Mouse (Mus musculus) limb, embryonic 15.5 days (tissue): ENCODE data around the gene Tspan5. TPM values are rescaled to one million over a fixed set of nuclear protein-coding genes. Genes with fewer than 3 reads are reported as not detected.
A peak's percentile ranks its signal among the peaks of the same experiment; 100 is the strongest.

Experiments used
- ATAC-seq: fragments of 200-750 bp; cut with Nextera tagmentation; 2 replicates; pipeline ENCODE4 v1.8.0; 2017; ENCODE audit warnings: low read depth, moderate TSS enrichment; ENCODE audit not compliant: insufficient number of reproducible peaks, low FRiP score, low TSS enrichment
- H3K27ac ChIP-seq: fragments of 300-500 bp; sonication (generic); 2 replicates; pipeline ENCODE4 v1.5.1; 2015; ENCODE audit warnings: moderate library complexity, mild to moderate bottlenecking, inconsistent platforms
- H3K27me3 ChIP-seq: fragments of 300-500 bp; sonication (generic); 2 replicates; pipeline ENCODE4 v1.6.1; 2015; ENCODE audit warnings: inconsistent platforms
- H3K36me3 ChIP-seq: fragments of 300-500 bp; sonication (generic); 2 replicates; pipeline ENCODE4 v1.6.1; 2015; ENCODE audit warnings: inconsistent platforms
- H3K4me1 ChIP-seq: fragments of 300-500 bp; sonication (generic); 2 replicates; pipeline ENCODE4 v1.6.1; 2015; ENCODE audit warnings: inconsistent platforms
- H3K4me2 ChIP-seq: fragments of 300-500 bp; sonication (generic); 2 replicates; pipeline ENCODE4 v1.6.1; 2015; ENCODE audit warnings: mild to moderate bottlenecking, inconsistent platforms
- H3K4me3 ChIP-seq: fragments of 300-500 bp; sonication (generic); 2 replicates; pipeline ENCODE4 v1.5.1; 2015; ENCODE audit warnings: mild to moderate bottlenecking, inconsistent platforms
- H3K9ac ChIP-seq: fragments of 300-500 bp; sonication (generic); 2 replicates; pipeline ENCODE4 v1.6.1; 2015; ENCODE audit warnings: inconsistent platforms
- H3K9me3 ChIP-seq: fragments of 300-500 bp; sonication (generic); 2 replicates; pipeline ENCODE4 v1.6.1; 2016; ENCODE audit warnings: inconsistent platforms
- WGBS: fragments of 180-500 bp; shearing (Covaris S2); methylation state at CpG from one replicate; pipeline ENCODE4 v1.1.7; 2015; 5-methylcytosine and 5-hydroxymethylcytosine counted together
- polyA plus RNA-seq: library from polyadenylated mRNA; unstranded; fragments of >200 nt; fragmentation: Nextera tagmentation; extraction: Ambion mirVana; gene quantifications from 2 replicates; pipeline ENCODE4 v1.2.1, GENCODE M21; 2015

Gene Tspan5
- polyA plus RNA-seq, 1 experiment from 2014 or later: 44.7 TPM

DNA sequence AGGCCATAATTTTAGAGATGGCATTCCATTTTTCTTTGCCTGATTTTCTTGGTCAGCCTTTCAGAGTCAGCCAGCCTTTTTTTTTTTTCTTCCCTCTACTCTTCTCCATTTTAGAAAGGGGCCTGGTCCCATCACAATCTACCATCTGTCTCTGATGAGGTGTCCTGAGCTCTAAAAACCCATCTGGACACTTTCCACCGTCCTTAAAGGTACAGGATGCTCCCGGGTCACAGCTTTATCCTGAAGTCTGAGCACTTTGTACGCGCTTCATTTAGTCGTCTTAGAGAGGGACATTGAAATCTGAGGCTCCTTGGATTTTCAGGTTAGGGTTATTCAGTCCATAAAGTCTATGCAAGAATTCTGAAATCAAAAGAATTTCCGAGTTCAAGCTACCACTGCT lies 77.9 kb downstream of the Tspan5 start:
- Histone ChIP-seq H3K27me3 (no peaks in the 10 kb centered on the region), H3K9me3 (no peaks in the 10 kb centered on the region), H3K27ac (no peak overlapping the region), H3K4me2 (no peak overlapping the region), H3K4me3 (no peak overlapping the region), H3K4me1 (peaks cover 17% of the 10 kb centered on the region), H3K9ac (no peak overlapping the region), H3K36me3 (no peaks in the 10 kb centered on the region)
- WGBS: 71% methylated on average over 6 of the region's 6 CpGs
- ATAC-seq: no peak

DNA sequence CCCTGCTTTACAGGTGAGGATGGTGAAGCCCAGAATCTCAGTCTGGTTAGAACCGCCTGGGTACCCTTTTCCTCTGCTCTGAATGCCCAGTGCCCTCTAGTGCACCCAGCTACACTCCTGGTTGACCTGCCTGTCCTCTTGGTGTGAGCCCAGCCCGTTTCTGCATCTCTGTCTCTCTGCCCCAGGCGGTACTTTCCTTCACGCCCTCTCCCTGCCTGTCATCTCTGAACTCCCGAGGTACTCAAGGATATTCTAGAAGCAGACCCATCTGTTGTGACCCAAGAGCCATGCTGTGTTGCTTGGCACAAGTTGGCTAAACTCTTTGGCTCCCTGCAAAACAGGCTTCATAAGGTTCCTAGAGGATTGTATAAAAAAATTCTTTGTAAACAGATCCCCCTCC lies 78.3 kb downstream of the Tspan5 start:
- H3K4me2 ChIP-seq: no peak overlapping the region
- peaks cover 14% of the 10 kb centered on the region for H3K4me1 ChIP-seq

DNA sequence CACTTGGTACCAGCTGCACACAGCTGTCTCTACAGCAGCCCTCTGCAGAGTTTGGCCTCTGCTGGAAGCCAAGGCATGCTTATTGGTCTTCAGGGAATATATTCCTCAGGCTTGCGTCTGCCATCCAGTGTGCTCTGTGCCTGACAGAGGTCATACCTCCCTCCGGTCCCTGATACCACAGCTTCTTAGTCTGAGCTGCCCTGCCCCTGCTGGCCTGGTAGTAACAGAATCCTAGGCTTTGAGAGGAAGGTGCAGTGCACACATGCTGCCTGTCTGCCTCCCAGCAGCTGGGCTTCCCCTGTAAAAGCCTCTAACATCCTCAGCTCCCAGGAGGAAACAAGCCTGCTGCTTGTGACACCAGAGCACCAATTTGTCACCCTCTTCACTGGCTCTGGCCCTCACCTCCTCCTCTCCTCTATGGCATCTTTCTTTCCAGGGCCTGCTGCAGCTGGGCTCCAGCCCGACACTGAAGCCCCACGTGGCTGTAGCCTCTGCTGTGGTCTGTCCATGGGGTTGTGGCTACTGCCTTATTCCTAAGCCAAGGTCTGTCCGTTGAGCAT lies 80.0 kb downstream of the Tspan5 start:
- Histone ChIP-seq H3K4me3 (no peak overlapping the region), H3K9ac (no peak overlapping the region), H3K9me3 (no peaks in the 10 kb centered on the region), H3K4me1 (peaks cover 12% of the 10 kb centered on the region), H3K4me2 (no peak overlapping the region), H3K27ac (0 out of 2 replicates have a peak overlapping the region, but pooled peaks have one; percentile 27), H3K27me3 (no peaks in the 10 kb centered on the region), H3K36me3 (no peaks in the 10 kb centered on the region)
- ATAC-seq: peak; percentile 53
- WGBS: 34% methylated on average over 5 of the region's 5 CpGs

More for the DNA sequence above, 78.3 kb downstream of the Tspan5 start:
- Histone ChIP-seq H3K36me3 (no peaks in the 10 kb centered on the region), H3K27ac (no peak overlapping the region), H3K27me3 (no peaks in the 10 kb centered on the region), H3K4me3 (no peak overlapping the region), H3K9me3 (no peaks in the 10 kb centered on the region), H3K9ac (no peak overlapping the region)
- ATAC-seq: no peak
- WGBS: 66% methylated on average over 5 of the region's 5 CpGs

DNA sequence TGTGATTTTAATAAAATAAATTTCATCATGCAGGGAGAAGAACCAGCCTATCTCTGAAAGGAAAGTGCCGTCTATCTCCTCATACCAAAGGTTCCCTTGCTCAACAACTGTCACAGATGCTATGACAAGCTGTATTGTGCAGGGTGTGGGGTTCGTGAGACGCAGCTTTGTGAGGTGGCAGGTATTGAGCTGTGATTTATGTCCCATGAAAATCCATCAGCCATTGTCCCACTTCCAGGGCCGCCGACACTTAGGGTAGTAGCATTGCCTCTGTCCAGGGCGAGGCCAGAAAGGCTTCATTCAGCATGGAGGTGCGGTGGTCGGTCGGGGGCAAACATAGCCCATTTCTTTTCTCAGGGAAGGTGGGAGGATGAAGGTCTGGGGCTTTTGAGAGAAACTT lies 81.9 kb downstream of the Tspan5 start:
- no peaks in the 10 kb centered on the region for H3K9me3 ChIP-seq
- no peak overlapping the region for H3K4me3 ChIP-seq
- H3K9ac ChIP-seq: no peak overlapping the region
- H3K4me1 ChIP-seq: peaks cover 12% of the 10 kb centered on the region
- H3K36me3 ChIP-seq: no peaks in the 10 kb centered on the region
- H3K4me2 ChIP-seq: no peak overlapping the region
- no peak overlapping the region for H3K27ac ChIP-seq
- ATAC-seq: no peak
- WGBS: 81% methylated on average over 9 of the region's 9 CpGs
- H3K27me3 ChIP-seq: no peaks in the 10 kb centered on the region

DNA sequence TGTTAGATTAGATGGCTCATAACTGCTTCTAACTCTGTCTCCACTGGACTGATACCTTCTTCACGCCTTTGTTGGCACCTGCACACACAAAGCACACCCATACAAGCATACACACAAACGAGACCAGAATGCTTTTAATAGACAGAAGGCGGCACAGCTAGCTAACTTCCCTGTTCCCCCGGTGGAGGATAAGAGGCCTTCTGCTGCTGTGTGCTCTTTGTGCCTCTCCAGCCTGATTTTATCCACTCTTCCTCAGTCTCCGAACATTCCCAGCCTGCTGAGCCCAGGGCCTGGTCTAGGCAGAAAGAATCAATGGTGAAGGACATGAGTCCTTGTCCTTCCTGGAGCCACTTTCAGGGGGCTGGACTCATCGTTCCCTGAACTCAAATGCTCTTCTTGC lies 83.3 kb downstream of the Tspan5 start:
- Histone ChIP-seq H3K36me3 (no peaks in the 10 kb centered on the region), H3K4me3 (no peak overlapping the region), H3K27ac (no peak overlapping the region), H3K4me1 (peaks cover 12% of the 10 kb centered on the region), H3K9me3 (no peaks in the 10 kb centered on the region), H3K9ac (no peak overlapping the region), H3K4me2 (no peak overlapping the region), H3K27me3 (no peaks in the 10 kb centered on the region)
- WGBS: 79% methylated on average over 6 of the region's 6 CpGs
- no peak for ATAC-seq

DNA sequence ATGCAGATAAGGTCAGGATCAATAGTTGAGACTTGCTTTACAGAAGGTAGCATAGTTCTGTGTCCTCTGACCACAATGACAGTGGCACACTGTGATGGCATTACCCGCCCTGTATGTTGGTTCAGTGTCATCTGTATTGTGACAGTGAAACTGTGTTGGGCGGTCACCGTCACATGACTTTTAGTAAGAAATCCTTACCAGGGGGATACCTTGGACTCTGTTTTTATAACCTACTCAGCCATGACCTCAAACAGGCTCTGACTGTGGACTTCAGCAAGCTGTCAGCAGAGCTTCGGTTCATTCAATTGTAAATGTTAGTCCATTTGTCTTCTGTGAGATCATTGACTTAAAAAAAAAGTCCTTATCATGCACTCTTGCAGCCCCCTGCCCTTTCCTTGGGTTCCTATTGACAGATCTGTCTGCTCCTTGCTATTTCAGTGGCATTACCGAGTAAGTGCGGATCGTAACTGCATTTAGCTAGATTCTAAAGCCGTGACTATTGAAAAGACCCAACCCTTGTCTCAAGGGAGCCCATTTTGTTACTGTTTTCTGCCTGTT lies 84.3 kb downstream of the Tspan5 start:
- H3K4me2 ChIP-seq: no peak overlapping the region
- H3K4me1 ChIP-seq: peaks cover 12% of the 10 kb centered on the region
- no peak overlapping the region for H3K4me3 ChIP-seq
- WGBS: 88% methylated on average over 8 of the region's 8 CpGs
- H3K9me3 ChIP-seq: no peaks in the 10 kb centered on the region
- no peaks in the 10 kb centered on the region for H3K36me3 ChIP-seq
- H3K27me3 ChIP-seq: no peaks in the 10 kb centered on the region
- no peak overlapping the region for H3K9ac ChIP-seq
- H3K27ac ChIP-seq: no peak overlapping the region
- ATAC-seq: no peak

DNA sequence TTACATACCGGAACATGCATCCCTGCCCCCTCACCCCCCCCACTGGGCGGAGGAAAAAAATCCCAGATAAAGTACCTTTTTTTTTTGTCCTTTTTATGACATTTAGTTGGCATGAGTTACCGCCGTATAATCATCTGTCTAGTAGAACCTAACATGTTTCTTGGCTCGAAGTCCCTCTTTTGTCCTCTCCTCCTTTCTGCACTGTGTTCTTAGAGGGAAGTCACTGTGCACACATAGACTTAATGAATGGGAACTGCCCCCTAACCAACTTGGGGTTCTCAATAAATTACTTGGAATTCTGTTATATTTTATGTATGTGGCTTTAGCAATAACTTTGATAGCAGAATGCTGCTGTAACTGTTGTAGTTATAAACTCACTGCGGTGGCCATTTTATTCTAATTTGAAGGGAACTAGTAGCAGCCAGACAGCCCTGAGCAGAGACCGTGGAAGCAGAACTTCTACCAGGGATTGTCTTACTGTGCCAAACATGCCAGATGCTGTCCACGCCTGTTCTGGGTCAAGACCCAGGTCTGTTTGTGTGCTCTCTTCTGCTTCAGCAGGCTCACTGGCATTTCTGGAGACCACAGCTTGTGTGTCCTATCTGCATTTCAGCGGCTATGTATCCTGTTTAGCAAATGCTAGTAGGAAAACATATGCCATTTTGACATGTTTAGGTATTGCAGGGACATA lies 91.0 kb downstream of the Tspan5 start:
- no peak for ATAC-seq
- Histone ChIP-seq H3K9ac (no peak overlapping the region), H3K4me3 (no peak overlapping the region), H3K9me3 (no peaks in the 10 kb centered on the region; the same call in 1 of the 2 replicates), H3K27me3 (no peaks in the 10 kb centered on the region), H3K36me3 (no peaks in the 10 kb centered on the region), H3K4me2 (no peak overlapping the region), H3K4me1 (peaks cover 15% of the 10 kb centered on the region), H3K27ac (no peak overlapping the region)
- WGBS: 56% methylated on average over 9 of the region's 9 CpGs

DNA sequence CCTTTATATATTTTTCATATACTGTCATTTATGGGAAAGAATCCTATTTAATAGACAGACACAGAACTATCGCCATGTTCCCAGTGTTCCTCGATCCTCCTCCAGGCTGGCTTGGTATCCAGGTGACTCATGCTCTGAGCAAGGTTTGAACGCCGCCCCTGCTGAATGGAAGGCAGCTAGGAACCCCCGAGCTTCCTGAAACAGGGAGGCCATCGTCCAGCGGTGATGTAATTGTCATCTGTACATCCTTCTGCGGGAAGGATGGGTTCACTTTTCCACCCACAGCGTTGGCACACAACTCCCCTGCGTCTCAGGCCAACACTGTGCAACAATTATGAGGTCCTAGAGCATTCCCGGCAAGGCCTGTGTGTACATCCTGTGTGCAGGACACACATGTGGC lies 92.2 kb downstream of the Tspan5 start:
- peaks cover 15% of the 10 kb centered on the region for H3K4me1 ChIP-seq
- 84% methylated on average over 11 of the region's 11 CpGs for WGBS
- ATAC-seq: no peak

DNA sequence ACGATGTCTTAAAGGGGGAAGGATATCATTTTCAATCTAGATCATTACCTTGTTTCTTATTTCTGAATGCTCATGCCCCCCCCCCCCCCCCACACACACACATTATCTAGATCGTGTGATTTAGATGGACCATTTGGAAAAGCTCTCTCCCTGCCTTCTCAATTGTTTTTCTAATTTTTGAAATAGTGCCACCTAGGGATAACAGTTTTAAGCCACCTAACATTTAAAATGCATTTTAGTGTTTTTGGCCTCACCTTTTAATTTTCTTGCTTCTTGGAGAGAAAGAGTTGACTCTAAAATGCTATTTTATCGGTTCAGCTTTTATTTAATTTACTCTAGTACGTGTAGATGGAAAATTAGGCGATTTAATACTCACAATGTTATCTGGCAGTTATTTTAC lies 94.9 kb downstream of the Tspan5 start:
- no peak overlapping the region for H3K27ac ChIP-seq
- no peaks in the 10 kb centered on the region; the same call in 1 of the 2 replicates for H3K9me3 ChIP-seq
- H3K9ac ChIP-seq: no peak overlapping the region
- H3K4me1 ChIP-seq: peaks cover 19% of the 10 kb centered on the region
- H3K27me3 ChIP-seq: no peaks in the 10 kb centered on the region
- WGBS: 58% methylated on average over 5 of the region's 5 CpGs
- no peak overlapping the region for H3K4me3 ChIP-seq
- no peaks in the 10 kb centered on the region for H3K36me3 ChIP-seq
- no peak overlapping the region for H3K4me2 ChIP-seq
- no peak for ATAC-seq

More for the DNA sequence above, 92.2 kb downstream of the Tspan5 start:
- H3K9ac ChIP-seq: no peak overlapping the region
- H3K4me2 ChIP-seq: no peak overlapping the region
- H3K4me3 ChIP-seq: no peak overlapping the region
- no peaks in the 10 kb centered on the region for H3K27me3 ChIP-seq
- H3K36me3 ChIP-seq: no peaks in the 10 kb centered on the region
- no peaks in the 10 kb centered on the region; the same call in 1 of the 2 replicates for H3K9me3 ChIP-seq
- H3K27ac ChIP-seq: no peak overlapping the region

DNA sequence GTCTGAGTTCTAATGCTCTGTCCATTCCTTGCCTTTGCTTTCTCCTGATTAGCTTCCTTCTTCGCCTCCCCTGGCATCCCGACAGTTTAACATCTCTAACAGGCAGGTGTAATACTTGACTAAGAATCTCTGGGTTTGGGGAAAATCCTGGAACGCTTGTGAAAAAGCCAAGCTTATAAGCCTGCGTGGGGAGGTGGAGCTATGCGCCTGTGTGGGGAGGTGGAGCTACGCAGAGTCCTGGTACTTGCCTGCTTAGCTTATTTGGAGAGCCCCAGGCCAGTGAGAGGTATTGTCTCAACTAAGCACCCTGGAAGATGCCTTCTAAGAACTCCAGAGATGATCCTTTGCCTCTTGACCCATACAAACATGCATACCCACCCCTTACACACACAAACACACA lies 95.7 kb downstream of the Tspan5 start:
- WGBS: 79% methylated on average over 6 of the region's 6 CpGs

DNA sequence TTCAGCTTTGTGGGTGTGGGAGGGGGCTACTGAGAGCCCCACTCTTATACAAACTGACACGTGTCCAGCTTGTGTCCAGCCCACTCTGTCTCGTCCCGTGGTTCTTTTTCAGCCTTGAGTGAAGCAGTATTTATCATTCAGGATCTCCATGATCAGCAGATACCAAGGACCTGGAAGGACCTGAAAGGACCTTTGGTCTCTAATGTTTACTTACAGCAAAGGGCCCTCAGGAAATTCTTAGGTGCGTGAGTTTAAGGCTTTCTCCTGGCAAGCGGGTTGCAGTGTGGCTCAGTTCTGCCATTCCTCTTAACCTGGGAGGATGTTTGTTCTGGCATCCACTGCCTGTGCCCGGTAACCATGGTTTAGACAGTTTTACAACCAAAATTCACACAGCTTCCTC lies 97.7 kb downstream of the Tspan5 start:
- no peak for ATAC-seq
- Histone ChIP-seq H3K4me1 (peaks cover 11% of the 10 kb centered on the region; the same call in 1 of the 2 replicates), H3K27me3 (no peaks in the 10 kb centered on the region), H3K9me3 (no peaks in the 10 kb centered on the region; the same call in 1 of the 2 replicates), H3K9ac (no peak overlapping the region), H3K4me2 (no peak overlapping the region), H3K27ac (no peak overlapping the region), H3K36me3 (no peaks in the 10 kb centered on the region), H3K4me3 (no peak overlapping the region)
- WGBS: 64% methylated on average over 6 of the region's 6 CpGs

More for the DNA sequence above, 95.7 kb downstream of the Tspan5 start:
- Histone ChIP-seq H3K36me3 (no peaks in the 10 kb centered on the region), H3K9me3 (no peaks in the 10 kb centered on the region; the same call in 1 of the 2 replicates), H3K27me3 (no peaks in the 10 kb centered on the region), H3K4me2 (no peak overlapping the region), H3K9ac (no peak overlapping the region), H3K27ac (no peak overlapping the region), H3K4me1 (peaks cover 17% of the 10 kb centered on the region), H3K4me3 (no peak overlapping the region)
- no peak for ATAC-seq

DNA sequence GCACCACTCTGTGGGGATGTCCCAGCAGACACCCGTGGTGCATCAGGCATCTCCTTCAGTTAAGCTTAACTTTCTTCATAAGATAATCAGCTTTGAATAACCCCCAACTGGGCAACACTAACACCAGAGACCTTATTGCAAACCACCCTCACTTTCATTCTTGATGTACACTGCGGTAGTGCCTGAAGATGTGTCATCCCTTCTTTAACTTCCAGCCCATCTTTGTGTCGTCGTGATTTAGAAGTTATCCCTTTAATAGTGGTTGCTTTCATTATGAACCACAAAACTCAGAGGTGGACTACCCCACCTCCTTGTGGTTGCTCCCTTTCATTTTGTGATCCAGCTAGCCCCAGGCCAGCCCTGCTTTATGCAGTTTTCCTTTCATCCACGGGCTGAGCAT lies 99.3 kb downstream of the Tspan5 start:
- WGBS: 72% methylated on average over 5 of the region's 5 CpGs
- H3K4me1 ChIP-seq: peaks cover 9% of the 10 kb centered on the region; the same call in 1 of the 2 replicates

More for the DNA sequence above, 99.3 kb downstream of the Tspan5 start:
- no peak overlapping the region for H3K27ac ChIP-seq
- no peak overlapping the region for H3K4me3 ChIP-seq
- H3K9me3 ChIP-seq: no peaks in the 10 kb centered on the region
- no peaks in the 10 kb centered on the region for H3K36me3 ChIP-seq
- no peak overlapping the region for H3K4me2 ChIP-seq
- no peak overlapping the region for H3K9ac ChIP-seq
- ATAC-seq: no peak
- H3K27me3 ChIP-seq: no peaks in the 10 kb centered on the region
